Mouse (Mus musculus) bone marrow, adult 2 months (tissue): ENCODE measurements at regions not wholly inside any gene's neighbourhood (a gene's known extent, or its start where the extent isn't known, plus 50 kb on each side); places are given as distances from the start of the nearest gene placed in this dataset.

Experiments
- CTCF ChIP-seq: fragments of 200-500 bp; IDR thresholded peaks from 2 replicates; pipeline ENCODE4 v1.5.1; 2011; ENCODE audit warnings: low read length, control low read depth; ENCODE audit not compliant: control insufficient read depth, insufficient read depth
- POLR2A ChIP-seq: fragments of 200-500 bp; IDR thresholded peaks from 2 replicates; pipeline ENCODE4 v1.6.1; 2011; ENCODE audit warnings: low read depth, mild to moderate bottlenecking, control low read depth, low read length, borderline replicate concordance; ENCODE audit not compliant: control insufficient read depth

- no peak for TF ChIP-seq POLR2A
- no peak for TF ChIP-seq CTCF
These were observed 103.4 kb downstream of the Tmem170b start for GRCm38 (mm10) chr13:41709071-41709470.
